Mouse (Mus musculus): ENCODE data around the gene Tmc8. TPM values are rescaled to one million over a fixed set of nuclear protein-coding genes. Genes with fewer than 3 reads are reported as not detected.

Gene Tmc8
- polyA plus RNA-seq, 1 experiment = 104 TPM

GRCm38 (mm10) chr11:117755891-117756290, 26.0 kb upstream of the Tmc8 start:
- no peaks in the 10 kb centered on the region for H3K27me3 ChIP-seq (replicated peaks)
- peaks cover 96% of the 10 kb centered on the region for H3K36me3 ChIP-seq (replicated peaks; ENCODE audit: low read length)
- no peaks in the 10 kb centered on the region for H3K4me1 ChIP-seq
- TF ChIP-seq FLI1 (IDR thresholded peaks at IDR 0.05; ENCODE audit: low read length) (no peak), GATA1 (IDR thresholded peaks at IDR 0.05; ENCODE audit: borderline replicate concordance, low read length) (no peak)
- peak overlapping the region; percentile 20 for H3K4me3 ChIP-seq (replicated peaks)
- no peaks in the 10 kb centered on the region for H3K9me3 ChIP-seq

GRCm38 (mm10) chr11:117759267-117759666, 22.6 kb upstream of the Tmc8 start:
- no peak overlapping the region for H3K4me3 ChIP-seq (replicated peaks)
- peaks cover 3% of the 10 kb centered on the region; the same call in 1 of the 2 replicates for H3K4me1 ChIP-seq
- TF ChIP-seq GATA1 (IDR thresholded peaks at IDR 0.05; ENCODE audit: borderline replicate concordance, low read length) (no peak), FLI1 (IDR thresholded peaks at IDR 0.05; ENCODE audit: low read length) (no peak)
- no peaks in the 10 kb centered on the region for H3K9me3 ChIP-seq
- H3K27me3 ChIP-seq (replicated peaks) = no peaks in the 10 kb centered on the region
- peaks cover 95% of the 10 kb centered on the region for H3K36me3 ChIP-seq (replicated peaks; ENCODE audit: low read length)

GRCm38 (mm10) chr11:117760374-117761119, 21.3 kb upstream of the Tmc8 start:
- H3K4me3 ChIP-seq (replicated peaks) = no peak overlapping the region
- TF ChIP-seq FLI1 (IDR thresholded peaks at IDR 0.05; ENCODE audit: low read length) (no peak), GATA1 (IDR thresholded peaks at IDR 0.05; ENCODE audit: borderline replicate concordance, low read length) (no peak)

GRCm38 (mm10) chr11:117761801-117762200, 20.1 kb upstream of the Tmc8 start:
- TF ChIP-seq GATA1 (IDR thresholded peaks at IDR 0.05; ENCODE audit: borderline replicate concordance, low read length) = no peak
- no peak for TF ChIP-seq FLI1 (IDR thresholded peaks at IDR 0.05; ENCODE audit: low read length)
- H3K4me3 ChIP-seq (replicated peaks) = no peak overlapping the region
- H3K9me3 ChIP-seq = no peaks in the 10 kb centered on the region
- peaks cover 11% of the 10 kb centered on the region for H3K4me1 ChIP-seq
- H3K36me3 ChIP-seq (replicated peaks; ENCODE audit: low read length) = peaks cover 96% of the 10 kb centered on the region
- no peaks in the 10 kb centered on the region for H3K27me3 ChIP-seq (replicated peaks)

More at GRCm38 (mm10) chr11:117760374-117761119, 21.3 kb upstream of the Tmc8 start:
- no peaks in the 10 kb centered on the region for H3K27me3 ChIP-seq (replicated peaks)
- peaks cover 8% of the 10 kb centered on the region for H3K4me1 ChIP-seq
- H3K9me3 ChIP-seq = no peaks in the 10 kb centered on the region
- H3K36me3 ChIP-seq (replicated peaks; ENCODE audit: low read length) = peaks cover 95% of the 10 kb centered on the region

GRCm38 (mm10) chr11:117762246-117762645, 19.6 kb upstream of the Tmc8 start:
- Histone ChIP-seq H3K36me3 (replicated peaks; ENCODE audit: low read length) (peaks cover 96% of the 10 kb centered on the region), H3K4me1 (peaks cover 11% of the 10 kb centered on the region), H3K9me3 (no peaks in the 10 kb centered on the region), H3K27me3 (replicated peaks) (no peaks in the 10 kb centered on the region), H3K4me3 (replicated peaks) (no peak overlapping the region)
- TF ChIP-seq FLI1 (IDR thresholded peaks at IDR 0.05; ENCODE audit: low read length) (no peak), GATA1 (IDR thresholded peaks at IDR 0.05; ENCODE audit: borderline replicate concordance, low read length) (no peak)

- Histone ChIP-seq H3K4me3 (replicated peaks) (no peak overlapping the region), H3K27me3 (replicated peaks) (no peaks in the 10 kb centered on the region), H3K4me1 (peaks cover 22% of the 10 kb centered on the region), H3K9me3 (no peaks in the 10 kb centered on the region), H3K36me3 (replicated peaks; ENCODE audit: low read length) (peaks cover 95% of the 10 kb centered on the region)
- no peak for TF ChIP-seq GATA1 (IDR thresholded peaks at IDR 0.05; ENCODE audit: borderline replicate concordance, low read length)
- TF ChIP-seq FLI1 (IDR thresholded peaks at IDR 0.05; ENCODE audit: low read length) = no peak
Measured at GRCm38 (mm10) chr11:117764319-117764718, 17.6 kb upstream of the Tmc8 start.

GRCm38 (mm10) chr11:117765361-117765760, 16.5 kb upstream of the Tmc8 start:
- peaks cover 96% of the 10 kb centered on the region for H3K36me3 ChIP-seq (replicated peaks; ENCODE audit: low read length)
- H3K4me3 ChIP-seq (replicated peaks) = no peak overlapping the region
- no peak for TF ChIP-seq GATA1 (IDR thresholded peaks at IDR 0.05; ENCODE audit: borderline replicate concordance, low read length)
- no peak for TF ChIP-seq FLI1 (IDR thresholded peaks at IDR 0.05; ENCODE audit: low read length)
- H3K4me1 ChIP-seq = peaks cover 32% of the 10 kb centered on the region
- H3K27me3 ChIP-seq (replicated peaks) = no peaks in the 10 kb centered on the region
- no peaks in the 10 kb centered on the region for H3K9me3 ChIP-seq

GRCm38 (mm10) chr11:117766275-117766674, 15.6 kb upstream of the Tmc8 start:
- no peaks in the 10 kb centered on the region for H3K27me3 ChIP-seq (replicated peaks)
- no peak for TF ChIP-seq GATA1 (IDR thresholded peaks at IDR 0.05; ENCODE audit: borderline replicate concordance, low read length)
- TF ChIP-seq FLI1 (IDR thresholded peaks at IDR 0.05; ENCODE audit: low read length) = no peak
- peaks cover 36% of the 10 kb centered on the region for H3K4me1 ChIP-seq
- H3K36me3 ChIP-seq (replicated peaks; ENCODE audit: low read length) = peaks cover 96% of the 10 kb centered on the region
- no peaks in the 10 kb centered on the region for H3K9me3 ChIP-seq
- no peak overlapping the region for H3K4me3 ChIP-seq (replicated peaks)

- TF ChIP-seq GATA1 (IDR thresholded peaks at IDR 0.05; ENCODE audit: borderline replicate concordance, low read length) (no peak), FLI1 (IDR thresholded peaks at IDR 0.05; ENCODE audit: low read length) (no peak)
- Histone ChIP-seq H3K4me1 (peaks cover 57% of the 10 kb centered on the region), H3K9me3 (no peaks in the 10 kb centered on the region), H3K4me3 (replicated peaks) (no peak overlapping the region), H3K27me3 (replicated peaks) (no peaks in the 10 kb centered on the region), H3K36me3 (replicated peaks; ENCODE audit: low read length) (peaks cover 100% of the 10 kb centered on the region)
Measured at GRCm38 (mm10) chr11:117768725-117769682, 12.9 kb upstream of the Tmc8 start.

GRCm38 (mm10) chr11:117769683-117770047, 12.2 kb upstream of the Tmc8 start:
- H3K27me3 ChIP-seq (replicated peaks) = no peaks in the 10 kb centered on the region
- peaks cover 64% of the 10 kb centered on the region for H3K4me1 ChIP-seq
- no peak overlapping the region for H3K4me3 ChIP-seq (replicated peaks)
- H3K36me3 ChIP-seq (replicated peaks; ENCODE audit: low read length) = peaks cover 100% of the 10 kb centered on the region
- no peaks in the 10 kb centered on the region for H3K9me3 ChIP-seq
- TF ChIP-seq FLI1 (IDR thresholded peaks at IDR 0.05; ENCODE audit: low read length) (no peak), GATA1 (IDR thresholded peaks at IDR 0.05; ENCODE audit: borderline replicate concordance, low read length) (no peak)

Data from megakaryocyte, embryonic 14.5 days (primary cell).